Mouse (Mus musculus) embryonic fibroblast, embryonic 13.5 days (primary cell): ENCODE results near the gene Etl4. TPM values are rescaled to one million over a fixed set of nuclear protein-coding genes. Genes with fewer than 3 reads are reported as not detected.

Experiments
- H3K27ac ChIP-seq: 2 replicates; pipeline ENCODE4 v1.5.1; 2012; ENCODE audit warnings: low read length, control low read depth, inconsistent platforms; ENCODE audit not compliant: insufficient read depth
- H3K4me1 ChIP-seq: 2 replicates; pipeline ENCODE4 v1.6.1; 2011; ENCODE audit warnings: low read length; ENCODE audit not compliant: control insufficient read depth, insufficient read depth
- H3K4me3 ChIP-seq: 2 replicates; pipeline ENCODE4 v1.5.1; 2011; ENCODE audit warnings: mild to moderate bottlenecking, control low read depth, low read length; ENCODE audit not compliant: insufficient read depth
- CTCF ChIP-seq: IDR thresholded peaks from 2 replicates; pipeline ENCODE4 v1.5.1; 2011; ENCODE audit warnings: mild to moderate bottlenecking, control low read depth, low read length, moderate library complexity, borderline replicate concordance; ENCODE audit not compliant: insufficient read depth
- POLR2A ChIP-seq: IDR thresholded peaks from 2 replicates; pipeline ENCODE4 v1.6.1; 2011; ENCODE audit warnings: low read depth, mild to moderate bottlenecking, control low read depth, low read length, moderate library complexity
- polyA plus RNA-seq: library from polyadenylated mRNA; stranded (reverse); fragments of >200 nt; gene quantifications from 2 replicates; pipeline ENCODE4 v1.2.4, GENCODE M21; 2011; ENCODE audit warnings: low read depth; ENCODE audit not compliant: missing spikeins, insufficient read length

Etl4 gene
- polyA plus RNA-seq, 1 experiment: 44.0 TPM

GRCm38 (mm10) chr2:20450945-20451344 lies 541.4 kb downstream of the Etl4 start:
- no peak for TF ChIP-seq POLR2A
- TF ChIP-seq CTCF: no peak
- H3K4me3 ChIP-seq: no peak overlapping the region
- peaks cover 5% of the 10 kb centered on the region for H3K4me1 ChIP-seq
- H3K27ac ChIP-seq: peak overlapping the region; percentile 61; the same call in 1 of the 2 replicates

- Histone ChIP-seq H3K27ac (peak overlapping the region; percentile 97), H3K4me3 (no peak overlapping the region), H3K4me1 (peaks cover 5% of the 10 kb centered on the region)
- no peak for TF ChIP-seq CTCF
These were observed 544.1 kb downstream of the Etl4 start for GRCm38 (mm10) chr2:20453506-20454206.

GRCm38 (mm10) chr2:20479199-20479598 lies 569.6 kb downstream of the Etl4 start:
- H3K4me1 ChIP-seq: no peaks in the 10 kb centered on the region
- no peak overlapping the region for H3K4me3 ChIP-seq
- H3K27ac ChIP-seq: no peak overlapping the region
- no peak for TF ChIP-seq CTCF
- no peak for TF ChIP-seq POLR2A

- Histone ChIP-seq H3K4me1 (no peaks in the 10 kb centered on the region), H3K27ac (no peak overlapping the region), H3K4me3 (no peak overlapping the region)
- no peak for TF ChIP-seq CTCF
These were observed 576.7 kb downstream of the Etl4 start for GRCm38 (mm10) chr2:20486137-20486788.

GRCm38 (mm10) chr2:20489090-20489489 lies 579.5 kb downstream of the Etl4 start:
- TF ChIP-seq CTCF (no peak), POLR2A (no peak)
- no peak overlapping the region for H3K27ac ChIP-seq
- H3K4me3 ChIP-seq: no peak overlapping the region

GRCm38 (mm10) chr2:20492125-20492524 lies 582.5 kb downstream of the Etl4 start:
- H3K27ac ChIP-seq: no peak overlapping the region
- H3K4me1 ChIP-seq: no peaks in the 10 kb centered on the region
- no peak for TF ChIP-seq POLR2A
- peak; percentile 15; the same call in 1 of the 2 replicates for TF ChIP-seq CTCF
- H3K4me3 ChIP-seq: no peak overlapping the region

More at GRCm38 (mm10) chr2:20489090-20489489, 579.5 kb downstream of the Etl4 start:
- H3K4me1 ChIP-seq: no peaks in the 10 kb centered on the region

GRCm38 (mm10) chr2:20493806-20494205 lies 584.2 kb downstream of the Etl4 start:
- H3K27ac ChIP-seq: no peak overlapping the region
- no peak overlapping the region for H3K4me3 ChIP-seq
- H3K4me1 ChIP-seq: no peaks in the 10 kb centered on the region
- no peak for TF ChIP-seq POLR2A

- no peak overlapping the region for H3K4me3 ChIP-seq
- no peaks in the 10 kb centered on the region for H3K4me1 ChIP-seq
- TF ChIP-seq POLR2A (no peak), CTCF (peak; percentile 81; the same call in 1 of the 2 replicates)
- H3K27ac ChIP-seq: no peak overlapping the region
These were observed 585.1 kb downstream of the Etl4 start for GRCm38 (mm10) chr2:20494666-20495065.

GRCm38 (mm10) chr2:20496219-20496800 lies 586.7 kb downstream of the Etl4 start:
- Histone ChIP-seq H3K4me3 (no peak overlapping the region), H3K27ac (no peak overlapping the region), H3K4me1 (no peaks in the 10 kb centered on the region)
- TF ChIP-seq POLR2A (no peak), CTCF (no peak)

GRCm38 (mm10) chr2:20507832-20508723 lies 598.5 kb downstream of the Etl4 start:
- no peak for TF ChIP-seq POLR2A
- no peak overlapping the region for H3K27ac ChIP-seq
- H3K4me1 ChIP-seq: no peaks in the 10 kb centered on the region
- no peak overlapping the region for H3K4me3 ChIP-seq
